Mouse (Mus musculus): ENCODE measurements around the gene Mef2b. TPM values are rescaled to one million over a fixed set of nuclear protein-coding genes. Genes with fewer than 3 reads are reported as not detected.

The Mef2b gene
- polyA plus RNA-seq, 1 experiment from 2014 or later = 0.23 TPM

GRCm38 (mm10) chr8:70201417-70201816 is 61.9 kb downstream of the Mef2b start:
- no peaks in the 10 kb centered on the region for H3K4me1 ChIP-seq (ENCODE audit: control insufficient read depth, insufficient read depth, low read length)
- H3K4me3 ChIP-seq (ENCODE audit: low read depth, low read length) = no peak overlapping the region
- no peak overlapping the region for H3K27ac ChIP-seq (ENCODE audit: low read depth, low read length)
- no peak for ATAC-seq (ENCODE audit: low FRiP score)
- H3K36me3 ChIP-seq (ENCODE audit: control insufficient read depth, insufficient read depth, low read length) = no peaks in the 10 kb centered on the region
- no peak overlapping the region for H3K4me2 ChIP-seq
- H3K27me3 ChIP-seq (ENCODE audit: control insufficient read depth, insufficient read depth, low read length) = no peaks in the 10 kb centered on the region
- no peak for DNase-seq (ENCODE audit: low spot score, missing footprints)
- no peak overlapping the region for H3K9ac ChIP-seq (ENCODE audit: low read length)
- no peaks in the 10 kb centered on the region for H3K9me3 ChIP-seq (ENCODE audit: control insufficient read depth, low read length)
- 86% methylated on average over 3 of the region's 3 CpGs for WGBS

- H3K4me2 ChIP-seq = no peak overlapping the region
- WGBS = 69% methylated on average over 4 of the region's 4 CpGs
- no peaks in the 10 kb centered on the region for H3K4me1 ChIP-seq (ENCODE audit: control insufficient read depth, insufficient read depth, low read length)
- H3K36me3 ChIP-seq (ENCODE audit: control insufficient read depth, insufficient read depth, low read length) = no peaks in the 10 kb centered on the region
- H3K9ac ChIP-seq (ENCODE audit: low read length) = no peak overlapping the region; the same call in 1 of the 2 replicates
- H3K27me3 ChIP-seq (ENCODE audit: control insufficient read depth, insufficient read depth, low read length) = no peaks in the 10 kb centered on the region
- H3K27ac ChIP-seq (ENCODE audit: low read depth, low read length) = no peak overlapping the region
- ATAC-seq (ENCODE audit: low FRiP score) = no peak
- no peak for DNase-seq (ENCODE audit: low spot score, missing footprints)
- H3K9me3 ChIP-seq (ENCODE audit: control insufficient read depth, low read length) = no peaks in the 10 kb centered on the region
- H3K4me3 ChIP-seq (ENCODE audit: low read depth, low read length) = no peak overlapping the region
These were observed 63.6 kb downstream of the Mef2b start for GRCm38 (mm10) chr8:70203072-70203471.

- H3K4me1 ChIP-seq (ENCODE audit: control insufficient read depth, insufficient read depth, low read length) = no peaks in the 10 kb centered on the region
- no peaks in the 10 kb centered on the region for H3K36me3 ChIP-seq (ENCODE audit: control insufficient read depth, insufficient read depth, low read length)
- no peak overlapping the region for H3K4me3 ChIP-seq (ENCODE audit: low read depth, low read length)
- no peak for ATAC-seq (ENCODE audit: low FRiP score)
- no peak overlapping the region for H3K4me2 ChIP-seq
- H3K9me3 ChIP-seq (ENCODE audit: control insufficient read depth, low read length) = no peaks in the 10 kb centered on the region
- no peak for DNase-seq (ENCODE audit: low spot score, missing footprints)
- H3K27ac ChIP-seq (ENCODE audit: low read depth, low read length) = no peak overlapping the region
- 70% methylated on average over 1 of the region's 1 CpGs for WGBS
- no peaks in the 10 kb centered on the region for H3K27me3 ChIP-seq (ENCODE audit: control insufficient read depth, insufficient read depth, low read length)
- H3K9ac ChIP-seq (ENCODE audit: low read length) = no peak overlapping the region
These were observed 65.2 kb downstream of the Mef2b start for GRCm38 (mm10) chr8:70204757-70205156.

- H3K27me3 ChIP-seq (ENCODE audit: control insufficient read depth, insufficient read depth, low read length) = peaks cover 8% of the 10 kb centered on the region
- no peak for DNase-seq (ENCODE audit: low spot score, missing footprints)
- H3K9ac ChIP-seq (ENCODE audit: low read length) = no peak overlapping the region
- no peaks in the 10 kb centered on the region for H3K36me3 ChIP-seq (ENCODE audit: control insufficient read depth, insufficient read depth, low read length)
- H3K4me1 ChIP-seq (ENCODE audit: control insufficient read depth, insufficient read depth, low read length) = no peaks in the 10 kb centered on the region; the same call in 1 of the 2 replicates
- no peak overlapping the region for H3K27ac ChIP-seq (ENCODE audit: low read depth, low read length)
- H3K4me3 ChIP-seq (ENCODE audit: low read depth, low read length) = no peak overlapping the region
- 32% methylated on average over 1 of the region's 1 CpGs for WGBS
- no peaks in the 10 kb centered on the region for H3K9me3 ChIP-seq (ENCODE audit: control insufficient read depth, low read length)
- no peak for ATAC-seq (ENCODE audit: low FRiP score)
- no peak overlapping the region for H3K4me2 ChIP-seq
These were observed 68.6 kb downstream of the Mef2b start for GRCm38 (mm10) chr8:70208130-70208529.

- 29% methylated on average over 8 of the region's 8 CpGs for WGBS
- DNase-seq (ENCODE audit: low spot score, missing footprints) = no peak
- no peak overlapping the region for H3K4me2 ChIP-seq
- no peak overlapping the region for H3K9ac ChIP-seq (ENCODE audit: low read length)
- H3K27ac ChIP-seq (ENCODE audit: low read depth, low read length) = no peak overlapping the region
- no peak for ATAC-seq (ENCODE audit: low FRiP score)
- no peaks in the 10 kb centered on the region for H3K9me3 ChIP-seq (ENCODE audit: control insufficient read depth, low read length)
- H3K4me3 ChIP-seq (ENCODE audit: low read depth, low read length) = no peak overlapping the region
- H3K36me3 ChIP-seq (ENCODE audit: control insufficient read depth, insufficient read depth, low read length) = no peaks in the 10 kb centered on the region
- no peaks in the 10 kb centered on the region; the same call in 1 of the 2 replicates for H3K4me1 ChIP-seq (ENCODE audit: control insufficient read depth, insufficient read depth, low read length)
- peaks cover 8% of the 10 kb centered on the region for H3K27me3 ChIP-seq (ENCODE audit: control insufficient read depth, insufficient read depth, low read length)
These were observed 71.0 kb downstream of the Mef2b start for GRCm38 (mm10) chr8:70210538-70210937.

- DNase-seq (ENCODE audit: low spot score, missing footprints) (no peak), ATAC-seq (ENCODE audit: low FRiP score) (no peak)
- 81% methylated on average over 1 of the region's 1 CpGs for WGBS
- no peak overlapping the region; the same call in 1 of the 2 replicates for H3K9ac ChIP-seq (ENCODE audit: low read length)
- peaks cover 8% of the 10 kb centered on the region for H3K27me3 ChIP-seq (ENCODE audit: control insufficient read depth, insufficient read depth, low read length)
- peak overlapping the region; percentile 97 for H3K4me2 ChIP-seq
- peak overlapping the region; percentile 55 for H3K4me3 ChIP-seq (ENCODE audit: low read depth, low read length)
- no peaks in the 10 kb centered on the region for H3K9me3 ChIP-seq (ENCODE audit: control insufficient read depth, low read length)
- H3K4me1 ChIP-seq (ENCODE audit: control insufficient read depth, insufficient read depth, low read length) = no peaks in the 10 kb centered on the region; the same call in 1 of the 2 replicates
- H3K36me3 ChIP-seq (ENCODE audit: control insufficient read depth, insufficient read depth, low read length) = no peaks in the 10 kb centered on the region
- H3K27ac ChIP-seq (ENCODE audit: low read depth, low read length) = no peak overlapping the region
These were observed 71.8 kb downstream of the Mef2b start for GRCm38 (mm10) chr8:70211275-70211674.

- Histone ChIP-seq H3K9me3 (ENCODE audit: control insufficient read depth, low read length) (no peaks in the 10 kb centered on the region), H3K9ac (ENCODE audit: low read length) (peak overlapping the region; percentile 59), H3K27me3 (ENCODE audit: control insufficient read depth, insufficient read depth, low read length) (peaks cover 8% of the 10 kb centered on the region), H3K4me2 (peak overlapping the region; percentile 97), H3K4me1 (ENCODE audit: control insufficient read depth, insufficient read depth, low read length) (no peaks in the 10 kb centered on the region; the same call in 1 of the 2 replicates), H3K36me3 (ENCODE audit: control insufficient read depth, insufficient read depth, low read length) (no peaks in the 10 kb centered on the region), H3K27ac (ENCODE audit: low read depth, low read length) (no peak overlapping the region), H3K4me3 (ENCODE audit: low read depth, low read length) (peak overlapping the region; percentile 55)
- DNase-seq (ENCODE audit: low spot score, missing footprints) (no peak), ATAC-seq (ENCODE audit: low FRiP score) (no peak)
- 2% methylated on average over 31 of the region's 31 CpGs for WGBS
These were observed 72.2 kb downstream of the Mef2b start for GRCm38 (mm10) chr8:70211726-70212111.

GRCm38 (mm10) chr8:70212112-70213055 is 72.9 kb downstream of the Mef2b start, which contains the start of gene Slc25a42:
Slc25a42 (minus strand) TSS chr8:70212305.
- no peaks in the 10 kb centered on the region; the same call in 1 of the 2 replicates for H3K4me1 ChIP-seq (ENCODE audit: control insufficient read depth, insufficient read depth, low read length)
- H3K9ac ChIP-seq (ENCODE audit: low read length) = peak within 1 kb of the TSS; percentile 59
- no peaks in the 10 kb centered on the region for H3K9me3 ChIP-seq (ENCODE audit: control insufficient read depth, low read length)
- no peak within 1 kb of the TSS; the same call in 1 of the 2 replicates for H3K27ac ChIP-seq (ENCODE audit: low read depth, low read length)
- ATAC-seq (ENCODE audit: low FRiP score) (peak; percentile 99), DNase-seq (ENCODE audit: low spot score, missing footprints) (peak; percentile 99)
- peaks cover 8% of the 10 kb centered on the region for H3K27me3 ChIP-seq (ENCODE audit: control insufficient read depth, insufficient read depth, low read length)
- under 1% methylated on average over 66 of the region's 66 CpGs for WGBS
- H3K4me2 ChIP-seq = peak within 1 kb of the TSS; percentile 97
- peak within 1 kb of the TSS; percentile 55 for H3K4me3 ChIP-seq (ENCODE audit: low read depth, low read length)
- H3K36me3 ChIP-seq (ENCODE audit: control insufficient read depth, insufficient read depth, low read length) = no peaks in the 10 kb centered on the region

GRCm38 (mm10) chr8:70214411-70214810 is 74.9 kb downstream of the Mef2b start:
- Histone ChIP-seq H3K27me3 (ENCODE audit: control insufficient read depth, insufficient read depth, low read length) (peaks cover 8% of the 10 kb centered on the region), H3K36me3 (ENCODE audit: control insufficient read depth, insufficient read depth, low read length) (no peaks in the 10 kb centered on the region), H3K9me3 (ENCODE audit: control insufficient read depth, low read length) (no peaks in the 10 kb centered on the region), H3K27ac (ENCODE audit: low read depth, low read length) (no peak overlapping the region), H3K4me2 (no peak overlapping the region), H3K4me3 (ENCODE audit: low read depth, low read length) (no peak overlapping the region), H3K9ac (ENCODE audit: low read length) (no peak overlapping the region), H3K4me1 (ENCODE audit: control insufficient read depth, insufficient read depth, low read length) (no peaks in the 10 kb centered on the region; the same call in 1 of the 2 replicates)
- ATAC-seq (ENCODE audit: low FRiP score) (no peak), DNase-seq (ENCODE audit: low spot score, missing footprints) (no peak)
- 73% methylated on average over 3 of the region's 3 CpGs for WGBS
